Mouse (Mus musculus): Measurements from ENCODE around the gene Nfatc3. TPM values are rescaled to one million over a fixed set of nuclear protein-coding genes. Genes with fewer than 3 reads are reported as not detected.

The Nfatc3 gene
- polyA plus RNA-seq, 1 experiment from 2014 or later = 7.8 TPM

- Histone ChIP-seq H3K36me3 (no peaks in the 10 kb centered on the region), H3K9me3 (no peaks in the 10 kb centered on the region), H3K4me3 (replicated peaks) (peak overlapping the region; percentile 76), H3K27ac (no peak overlapping the region), H3K4me1 (0 out of 2 replicates have a peak, but pooled peaks cover 6% of the 10 kb centered on the region), H3K27me3 (replicated peaks) (no peaks in the 10 kb centered on the region), H3K9ac (no peak overlapping the region), H3K4me2 (peak overlapping the region; percentile 88)
- ATAC-seq (ENCODE audit: insufficient read depth, low FRiP score, low read depth) = no peak
- WGBS = 26% methylated on average over 6 of the region's 6 CpGs
Measured at GRCm38 (mm10) chr8:106169934-106170480, 111.4 kb downstream of the Nfatc3 start.

GRCm38 (mm10) chr8:106173566-106173965 lies 114.9 kb downstream of the Nfatc3 start:
- Histone ChIP-seq H3K4me1 (peaks cover 10% of the 10 kb centered on the region; the same call in 1 of the 2 replicates), H3K36me3 (no peaks in the 10 kb centered on the region), H3K27me3 (replicated peaks) (no peaks in the 10 kb centered on the region), H3K4me3 (replicated peaks) (no peak overlapping the region), H3K27ac (no peak overlapping the region), H3K9me3 (no peaks in the 10 kb centered on the region), H3K4me2 (no peak overlapping the region), H3K9ac (no peak overlapping the region)
- no peak for ATAC-seq (ENCODE audit: insufficient read depth, low FRiP score, low read depth)
- WGBS = 85% methylated on average over 3 of the region's 3 CpGs

GRCm38 (mm10) chr8:106176891-106177290 lies 118.3 kb downstream of the Nfatc3 start:
- peaks cover 1% of the 10 kb centered on the region; the same call in 1 of the 2 replicates for H3K36me3 ChIP-seq
- H3K9ac ChIP-seq = no peak overlapping the region
- H3K27me3 ChIP-seq (replicated peaks) = no peaks in the 10 kb centered on the region
- H3K4me1 ChIP-seq = peaks cover 8% of the 10 kb centered on the region; the same call in 1 of the 2 replicates
- H3K9me3 ChIP-seq = no peaks in the 10 kb centered on the region
- 14% methylated on average over 1 of the region's 1 CpGs for WGBS
- no peak for ATAC-seq (ENCODE audit: insufficient read depth, low FRiP score, low read depth)
- no peak overlapping the region for H3K4me2 ChIP-seq
- no peak overlapping the region for H3K27ac ChIP-seq
- H3K4me3 ChIP-seq (replicated peaks) = no peak overlapping the region

GRCm38 (mm10) chr8:106177594-106177993 lies 119.0 kb downstream of the Nfatc3 start:
- H3K9ac ChIP-seq = no peak overlapping the region
- H3K4me1 ChIP-seq = peaks cover 8% of the 10 kb centered on the region; the same call in 1 of the 2 replicates
- no peak for ATAC-seq (ENCODE audit: insufficient read depth, low FRiP score, low read depth)
- H3K36me3 ChIP-seq = peaks cover 3% of the 10 kb centered on the region; the same call in 1 of the 2 replicates
- H3K4me3 ChIP-seq (replicated peaks) = no peak overlapping the region
- H3K27me3 ChIP-seq (replicated peaks) = no peaks in the 10 kb centered on the region
- H3K4me2 ChIP-seq = no peak overlapping the region
- whole genome bisulfite sequencing = 49% methylated on average over 1 of the region's 1 CpGs
- H3K27ac ChIP-seq = no peak overlapping the region
- no peaks in the 10 kb centered on the region for H3K9me3 ChIP-seq

GRCm38 (mm10) chr8:106178428-106178827 lies 119.8 kb downstream of the Nfatc3 start:
- Histone ChIP-seq H3K36me3 (peaks cover 3% of the 10 kb centered on the region; the same call in 1 of the 2 replicates), H3K4me1 (peaks cover 8% of the 10 kb centered on the region; the same call in 1 of the 2 replicates), H3K4me3 (replicated peaks) (no peak overlapping the region), H3K27ac (no peak overlapping the region), H3K9me3 (no peaks in the 10 kb centered on the region), H3K27me3 (replicated peaks) (no peaks in the 10 kb centered on the region), H3K4me2 (no peak overlapping the region), H3K9ac (no peak overlapping the region)
- ATAC-seq (ENCODE audit: insufficient read depth, low FRiP score, low read depth) = no peak
- 29% methylated on average over 2 of the region's 2 CpGs for WGBS

Other genes with a start within 250 kb of the Nfatc3 start
- gene Ranbp10, start 231.5 kb upstream of the Nfatc3 start, polyA plus RNA-seq (2015; fragmentation: Nextera tagmentation; extraction: Ambion mirVana) = 13.1 and 13.4 TPM in 2 replicates
- gene Tsnaxip1, start 231.1 kb upstream of the Nfatc3 start, polyA plus RNA-seq (2015; fragmentation: Nextera tagmentation; extraction: Ambion mirVana) = not detected in 2 replicates
- 38.0 and 41.2 TPM in 2 replicates for gene Cenpt, start 205.6 kb upstream of the Nfatc3 start, polyA plus RNA-seq (2015; fragmentation: Nextera tagmentation; extraction: Ambion mirVana)
- 61.6 and 63.3 TPM in 2 replicates for gene Thap11, start 203.7 kb upstream of the Nfatc3 start, polyA plus RNA-seq (2015; fragmentation: Nextera tagmentation; extraction: Ambion mirVana)
- 151 and 214 TPM in 2 replicates for gene Nutf2, start 198.3 kb upstream of the Nfatc3 start, polyA plus RNA-seq (2015; fragmentation: Nextera tagmentation; extraction: Ambion mirVana)
- 35.7 and 41.9 TPM in 2 replicates for gene Edc4, start 178.0 kb upstream of the Nfatc3 start, polyA plus RNA-seq (2015; fragmentation: Nextera tagmentation; extraction: Ambion mirVana)
- 0.31 and 0.63 TPM in 2 replicates for gene Nrn1l, start 165.3 kb upstream of the Nfatc3 start, polyA plus RNA-seq (2015; fragmentation: Nextera tagmentation; extraction: Ambion mirVana)
- 28.7 and 30.7 TPM in 2 replicates for gene Pskh1, start 158.4 kb upstream of the Nfatc3 start, polyA plus RNA-seq (2015; fragmentation: Nextera tagmentation; extraction: Ambion mirVana)
- gene Ctrl, start 125.0 kb upstream of the Nfatc3 start, polyA plus RNA-seq (2015; fragmentation: Nextera tagmentation; extraction: Ambion mirVana) = 1.9 and 3.8 TPM in 2 replicates
- 61.2 and 61.4 TPM in 2 replicates for gene Psmb10, start 120.4 kb upstream of the Nfatc3 start, polyA plus RNA-seq (2015; fragmentation: Nextera tagmentation; extraction: Ambion mirVana)
- 2.9 and 5.8 TPM in 2 replicates for gene Lcat, start 115.5 kb upstream of the Nfatc3 start, polyA plus RNA-seq (2015; fragmentation: Nextera tagmentation; extraction: Ambion mirVana)
- gene Slc12a4, start 92.7 kb upstream of the Nfatc3 start, polyA plus RNA-seq (2015; fragmentation: Nextera tagmentation; extraction: Ambion mirVana) = 32.7 and 33.4 TPM in 2 replicates
- gene Dpep3, start 79.4 kb upstream of the Nfatc3 start, polyA plus RNA-seq (2015; fragmentation: Nextera tagmentation; extraction: Ambion mirVana) = not detected in 2 replicates
- 17.6 and 21.2 TPM in 2 replicates for gene Dus2, start 67.5 kb upstream of the Nfatc3 start, polyA plus RNA-seq (2015; fragmentation: Nextera tagmentation; extraction: Ambion mirVana)
- gene Dpep2nb, start 52.9 kb upstream of the Nfatc3 start, polyA plus RNA-seq (2015; fragmentation: Nextera tagmentation; extraction: Ambion mirVana) = not detected in 2 replicates
- gene Ddx28, start 47.0 kb upstream of the Nfatc3 start, polyA plus RNA-seq (2015; fragmentation: Nextera tagmentation; extraction: Ambion mirVana) = 14.9 and 15.3 TPM in 2 replicates
- 45.8 and 46.1 TPM in 2 replicates for gene Esrp2, start 78.1 kb downstream of the Nfatc3 start, polyA plus RNA-seq (2015; fragmentation: Nextera tagmentation; extraction: Ambion mirVana)
- 11.9 and 12.3 TPM in 2 replicates for gene Pla2g15, start 91.6 kb downstream of the Nfatc3 start, polyA plus RNA-seq (2015; fragmentation: Nextera tagmentation; extraction: Ambion mirVana)
- 39.8 and 47.3 TPM in 2 replicates for gene Slc7a6, start 110.0 kb downstream of the Nfatc3 start, polyA plus RNA-seq (2015; fragmentation: Nextera tagmentation; extraction: Ambion mirVana)
- 32.0 and 35.4 TPM in 2 replicates for gene Slc7a6os, start 152.1 kb downstream of the Nfatc3 start, polyA plus RNA-seq (2015; fragmentation: Nextera tagmentation; extraction: Ambion mirVana)
- 42.2 and 46.3 TPM in 2 replicates for gene Prmt7, start 152.1 kb downstream of the Nfatc3 start, polyA plus RNA-seq (2015; fragmentation: Nextera tagmentation; extraction: Ambion mirVana)

All from stomach, embryonic 15.5 days (tissue).